Comparison of ENCODE assay signal across 16 mouse cellular contexts in the genomic region with DNA sequence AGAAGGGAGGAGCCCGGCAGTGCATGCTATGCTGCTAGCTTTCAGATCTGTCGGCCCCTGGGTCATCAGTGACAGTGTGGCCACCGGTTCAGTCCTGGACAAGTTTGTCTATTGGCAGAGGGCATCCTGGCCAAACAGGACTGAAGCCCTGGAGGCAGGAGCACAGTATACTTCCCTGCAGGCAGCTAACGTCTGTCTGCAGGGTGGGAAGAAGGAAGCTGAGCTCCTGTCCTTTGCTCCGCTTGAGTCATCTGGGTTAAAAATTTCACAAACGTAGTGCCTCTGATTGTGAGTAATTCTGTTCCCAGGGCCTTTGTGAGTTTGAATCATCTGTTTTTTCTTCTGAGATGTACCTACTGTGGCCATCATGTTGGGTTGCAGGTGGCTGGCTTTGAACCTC. TPM values are rescaled to one million over a fixed set of nuclear protein-coding genes. Genes with fewer than 3 reads are reported as not detected.
DNase-seq lines count a peak whose midpoint lies in the region; ATAC-seq and TF ChIP-seq lines count a peak whose summit lies in the region.
"Had no signal": no experiment of that assay in that cellular context is flagged by ENCODE, and none has a peak within 500 bp of the region (broad histone marks: within the 10 kb centered on the region; RNA-seq: fewer than 3 reads in every experiment).

No protein-coding gene starts in this region.

- 75% methylated on average over 6 of the region's 6 CpGs for WGBS in kidney, embryonic 15.5 days
- 54% methylated on average over 6 of the region's 6 CpGs for WGBS in stomach, embryonic 14.5 days

- H3K27ac ChIP-seq in gastrocnemius, adult 2 months = 0 out of 2 replicates have a peak overlapping the region, but pooled peaks have one; percentile 8
- 0 out of 2 replicates have a peak overlapping the region, but pooled peaks have one; percentile 1 for H3K27ac ChIP-seq in kidney, embryonic 15.5 days
- H3K27ac ChIP-seq in bone marrow macrophage, adult 2 months (ENCODE audit: insufficient read depth, low read depth, low read length) = peak overlapping the region; percentile 21; the same call in 1 of the 2 replicates
- peak overlapping the region; percentile 77 for H3K27ac ChIP-seq in stomach, embryonic 14.5 days (ENCODE audit: low read length)
- H3K27ac ChIP-seq: limb, embryonic 12.5 days; midbrain, embryonic 10.5 days had no signal

- H3K4me1 ChIP-seq in kidney, embryonic 15.5 days = peaks cover 27% of the 10 kb centered on the region
- peaks cover 50% of the 10 kb centered on the region for H3K4me1 ChIP-seq in bone marrow macrophage, adult 2 months (ENCODE audit: control insufficient read depth, insufficient read depth, low read length)
- peaks cover 14% of the 10 kb centered on the region; the same call in 1 of the 2 replicates for H3K4me1 ChIP-seq in stomach, embryonic 14.5 days (ENCODE audit: control insufficient read depth, insufficient read depth, low read length)

- no peak for DNase-seq in gastrocnemius, adult 2 months
- DNase-seq in gastrocnemius, postnatal 10 days = no peak
- DNase-seq in kidney, postnatal 10 days = no peak
- DNase-seq in MN1 (ENCODE audit: low spot score) = no peak
- DNase-seq: cerebellum, adult 2 months; forebrain, postnatal 0 days; kidney, adult 2 months; lung, adult 2 months; thymus, postnatal 14 days had no signal

- H3K9ac ChIP-seq in kidney, embryonic 15.5 days = no peak overlapping the region
- H3K9ac ChIP-seq in stomach, embryonic 14.5 days (replicated peaks; ENCODE audit: low read depth, low read length) = no peak overlapping the region
- H3K9ac ChIP-seq: forebrain, postnatal 0 days; limb, embryonic 12.5 days had no signal

- peaks cover 17% of the 10 kb centered on the region for H3K36me3 ChIP-seq in kidney, embryonic 15.5 days
- peaks cover under 1% of the 10 kb centered on the region; the same call in 1 of the 2 replicates for H3K36me3 ChIP-seq in stomach, embryonic 14.5 days (ENCODE audit: control insufficient read depth, insufficient read depth, low read length)

- H3K4me3 ChIP-seq in gastrocnemius, adult 2 months = no peak overlapping the region
- no peak overlapping the region for H3K4me3 ChIP-seq in kidney, embryonic 15.5 days (replicated peaks)
- no peak overlapping the region for H3K4me3 ChIP-seq in bone marrow macrophage, adult 2 months (ENCODE audit: insufficient read depth, low read length)
- no peak overlapping the region for H3K4me3 ChIP-seq in stomach, embryonic 14.5 days (ENCODE audit: low read depth, low read length)
- H3K4me3 ChIP-seq: limb, embryonic 12.5 days; midbrain, embryonic 10.5 days had no signal

- no peak for TF ChIP-seq CTCF in gastrocnemius, adult 2 months (IDR thresholded peaks at IDR 0.05)
- no peak for TF ChIP-seq CTCF in bone marrow macrophage, adult 2 months (IDR thresholded peaks at IDR 0.05; ENCODE audit: low read depth, low read length)

- H3K27me3 ChIP-seq in kidney, embryonic 15.5 days = no peaks in the 10 kb centered on the region
- no peaks in the 10 kb centered on the region for H3K27me3 ChIP-seq in stomach, embryonic 14.5 days (ENCODE audit: control insufficient read depth, insufficient read depth, low read length)
- H3K27me3 ChIP-seq: limb, embryonic 12.5 days had no signal

- intact Hi-C loops in gastrocnemius, adult 2 months (cut with DNase I) = no loop called here

- no peaks in the 10 kb centered on the region for H3K9me3 ChIP-seq in kidney, embryonic 15.5 days (replicated peaks)
- no peaks in the 10 kb centered on the region for H3K9me3 ChIP-seq in stomach, embryonic 14.5 days (ENCODE audit: control insufficient read depth, low read depth, low read length)
- H3K9me3 ChIP-seq: limb, embryonic 12.5 days; midbrain, embryonic 10.5 days had no signal

- TF ChIP-seq POLR2A in bone marrow macrophage, adult 2 months (IDR thresholded peaks at IDR 0.05; ENCODE audit: borderline replicate concordance, low read depth, low read length) = no peak

- ATAC-seq in kidney, embryonic 15.5 days (replicated peaks; ENCODE audit: low FRiP score) = no peak
- no peak for ATAC-seq in stomach, embryonic 14.5 days (ENCODE audit: insufficient number of reproducible peaks, insufficient read depth, low FRiP score, low read depth)
- no peak for ATAC-seq in inflammation-experienced regulatory T-cells, adult 6 months
- ATAC-seq: CD4-positive, CD25-positive, alpha-beta regulatory T cell, adult 4 months; forebrain, postnatal 0 days had no signal

- no peak overlapping the region for H3K4me2 ChIP-seq in kidney, embryonic 15.5 days
- no peak overlapping the region for H3K4me2 ChIP-seq in stomach, embryonic 14.5 days (replicated peaks; ENCODE audit: low read depth, low read length)
- H3K4me2 ChIP-seq: limb, embryonic 12.5 days had no signal

RNA-seq across cellular contexts. Expression of a gene that starts 3.6 kb away (rescaled TPM):
- 10 to 100 TPM in 1 of 2 experiments, 1 to 10 TPM in 1; 9.7 to 12.3 TPM for total RNA-seq in gastrocnemius, adult 2 months (2021)
- 10 to 100 TPM in 1 of 2 experiments, 1 to 10 TPM in 1; 9.6 to 12.1 TPM for total RNA-seq in gastrocnemius, postnatal 10 days (2021)
- 67.1 and 68.6 TPM in 2 replicates for polyA plus RNA-seq in kidney, embryonic 15.5 days (2015; fragmentation: Nextera tagmentation; extraction: Ambion mirVana)
- 11.0 and 12.8 TPM in 2 replicates for polyA plus RNA-seq in bone marrow macrophage, adult 2 months (2012; ENCODE audit: insufficient read depth, insufficient read length, missing spikeins)
- 77.1 and 77.2 TPM in 2 replicates for polyA plus RNA-seq in stomach, embryonic 14.5 days (2014; fragmentation: Nextera tagmentation; extraction: Ambion mirVana)
- 10 to 100 TPM; 11.3 to 23.6 (median 18.2) TPM for polyA plus RNA-seq in inflammation-experienced regulatory T-cells, adult 6 months (2017; shearing (Covaris generic))

RNA-seq across cellular contexts. Expression of a gene that starts 21.3 kb away (rescaled TPM):
- total RNA-seq in gastrocnemius, adult 2 months (2021) = 10 to 100 TPM; 19.9 to 38.1 TPM
- 100 to 1,000 TPM in 1 of 2 experiments, 10 to 100 TPM in 1; 89.4 to 103 TPM for total RNA-seq in gastrocnemius, postnatal 10 days (2021)
- 696 and 818 TPM in 2 replicates for polyA plus RNA-seq in kidney, embryonic 15.5 days (2015; fragmentation: Nextera tagmentation; extraction: Ambion mirVana)
- 59.3 and 68.7 TPM in 2 replicates for polyA plus RNA-seq in bone marrow macrophage, adult 2 months (2012; ENCODE audit: insufficient read depth, insufficient read length, missing spikeins)
- polyA plus RNA-seq in stomach, embryonic 14.5 days (2014; fragmentation: Nextera tagmentation; extraction: Ambion mirVana) = 589 and 679 TPM in 2 replicates
- polyA plus RNA-seq in inflammation-experienced regulatory T-cells, adult 6 months (2017; shearing (Covaris generic)) = 10 to 100 TPM; 57.3 to 89.3 (median 57.4) TPM

RNA-seq across cellular contexts. Expression of a gene that starts 43.2 kb away (rescaled TPM):
- total RNA-seq in gastrocnemius, adult 2 months (2021) = under 1 TPM; 0.50 to 0.51 TPM
- 1 to 10 TPM; 1.2 to 1.5 TPM for total RNA-seq in gastrocnemius, postnatal 10 days (2021)
- polyA plus RNA-seq in kidney, embryonic 15.5 days (2015; fragmentation: Nextera tagmentation; extraction: Ambion mirVana) = 0.91 and 1.5 TPM in 2 replicates
- polyA plus RNA-seq in bone marrow macrophage, adult 2 months (2012; ENCODE audit: insufficient read depth, insufficient read length, missing spikeins) = 0.39 TPM in 1 of 2 replicates, not detected in the other
- 1.4 and 1.6 TPM in 2 replicates for polyA plus RNA-seq in stomach, embryonic 14.5 days (2014; fragmentation: Nextera tagmentation; extraction: Ambion mirVana)
- polyA plus RNA-seq in inflammation-experienced regulatory T-cells, adult 6 months (2017; shearing (Covaris generic)) = not detected
- polyA plus RNA-seq: CD4-positive, CD25-positive, alpha-beta regulatory T cell, adult 4 months had no signal

RNA-seq across cellular contexts. Expression of a gene that starts 51.4 kb away (rescaled TPM):
- 100 to 1,000 TPM; 843 to 991 TPM for total RNA-seq in gastrocnemius, adult 2 months (2021)
- total RNA-seq in gastrocnemius, postnatal 10 days (2021) = 100 to 1,000 TPM; 810 to 907 TPM
- polyA plus RNA-seq in kidney, embryonic 15.5 days (2015; fragmentation: Nextera tagmentation; extraction: Ambion mirVana) = 10.1 and 10.2 TPM in 2 replicates
- not detected in 2 replicates for polyA plus RNA-seq in bone marrow macrophage, adult 2 months (2012; ENCODE audit: insufficient read depth, insufficient read length, missing spikeins)
- 29.7 TPM in 2 replicates for polyA plus RNA-seq in stomach, embryonic 14.5 days (2014; fragmentation: Nextera tagmentation; extraction: Ambion mirVana)
- polyA plus RNA-seq in inflammation-experienced regulatory T-cells, adult 6 months (2017; shearing (Covaris generic)) = not detected
- polyA plus RNA-seq: CD4-positive, CD25-positive, alpha-beta regulatory T cell, adult 4 months had no signal

Comparison
In these comparisons a context has a peak if more than half of its experiments do, and no peak if none do; other contexts are left out.
1. H3K27ac ChIP-seq: peak in every context shown above with its lines; median percentile 77 in stomach, embryonic 14.5 days; 21 in bone marrow macrophage, adult 2 months; 8 in gastrocnemius, adult 2 months; 1 in kidney, embryonic 15.5 days.